Mouse (Mus musculus): ENCODE measurements around the gene Olfr143. TPM values are rescaled to one million over a fixed set of nuclear protein-coding genes. Genes with fewer than 3 reads are reported as not detected.

Gene Olfr143
- polyA plus RNA-seq (2012; fragmentation: generic; extraction: Trizol): not detected

DNA sequence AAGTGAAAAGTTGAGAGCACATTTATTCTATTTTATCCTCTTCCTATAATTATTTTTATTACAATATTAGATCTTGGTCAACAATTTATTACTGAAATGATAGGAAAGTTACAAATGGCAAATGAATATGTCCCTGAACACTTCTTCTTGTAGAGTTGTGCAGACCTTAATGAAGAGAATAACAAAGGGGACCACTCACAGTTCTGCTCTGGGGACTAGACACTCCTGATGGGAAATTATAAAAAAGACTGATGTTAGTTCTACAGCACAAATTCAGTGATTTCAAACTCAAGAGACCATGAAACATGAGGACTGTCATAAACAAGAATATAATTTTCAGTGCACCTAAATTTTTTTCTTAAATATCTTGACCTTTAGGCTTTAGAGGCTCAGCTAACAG, at the start of gene Olfr143:
TSS of gene Olfr143 (plus strand) at position 301 of the 400 bp plus-strand sequence.

DNA sequence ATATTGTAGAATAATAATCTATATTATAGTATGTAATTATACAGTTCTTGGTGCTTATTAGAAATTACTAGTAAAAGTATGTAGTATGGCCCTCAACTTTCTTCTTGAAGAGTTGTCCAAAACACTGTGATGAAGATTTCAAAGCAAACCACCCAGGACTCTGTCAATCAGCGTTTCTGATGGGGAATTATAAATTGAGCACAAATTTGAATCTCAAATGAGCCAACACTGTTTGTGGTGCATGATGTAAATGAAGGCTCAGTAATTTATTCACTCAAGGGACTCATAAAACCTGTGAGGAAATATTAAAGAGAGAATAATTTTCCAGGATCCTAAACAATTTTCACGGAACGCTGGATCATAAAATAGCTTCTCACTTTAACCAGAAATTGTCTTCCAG, 44.5 kb upstream of the Olfr143 start, which contains the start of gene Olfr893:
TSS of gene Olfr893 (plus strand) at position 301 of the 400 bp plus-strand sequence.

DNA sequence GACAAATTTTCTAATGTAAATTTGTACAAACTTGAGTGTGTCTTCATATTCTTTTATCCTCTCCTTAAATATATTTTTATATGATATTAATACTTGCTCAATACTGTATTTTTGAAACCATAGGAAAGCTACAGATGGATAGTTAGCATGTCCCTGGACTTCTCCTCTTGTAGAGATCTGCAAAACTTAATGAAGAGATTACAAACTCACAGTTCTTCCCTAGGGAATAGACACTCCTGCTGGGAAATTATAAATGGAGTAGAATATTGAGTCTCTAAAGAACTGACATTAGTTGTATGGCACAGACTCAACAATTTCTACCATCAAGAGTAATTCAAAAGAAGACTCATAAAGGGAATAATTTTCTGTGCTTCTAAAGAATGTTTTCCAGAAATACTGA, 34.8 kb upstream of the Olfr143 start, which contains the start of gene Olfr894:
TSS of gene Olfr894 (plus strand) at position 301 of the 400 bp plus-strand sequence.

DNA sequence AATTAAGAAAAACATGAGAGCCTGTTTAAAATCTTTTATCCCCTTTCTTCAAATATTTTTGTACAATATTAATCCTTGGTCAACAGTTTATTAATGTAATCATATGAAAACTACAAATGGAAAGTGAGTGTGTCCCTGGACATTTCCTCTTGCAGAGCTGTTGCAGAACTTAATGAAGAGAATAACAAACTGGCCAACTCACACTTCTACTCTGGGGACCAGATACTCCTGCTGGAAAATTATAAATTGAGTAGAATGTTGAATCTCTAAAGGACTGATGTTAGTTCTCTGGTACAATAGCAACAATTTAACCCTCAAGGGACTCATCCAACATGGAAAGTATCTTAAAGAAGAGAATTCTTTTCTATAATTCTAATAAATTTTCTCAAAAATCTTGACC, 15.0 kb downstream of the Olfr143 start, which contains the start of gene Olfr895:
TSS of gene Olfr895 (plus strand) at position 301 of the 400 bp plus-strand sequence.

DNA sequence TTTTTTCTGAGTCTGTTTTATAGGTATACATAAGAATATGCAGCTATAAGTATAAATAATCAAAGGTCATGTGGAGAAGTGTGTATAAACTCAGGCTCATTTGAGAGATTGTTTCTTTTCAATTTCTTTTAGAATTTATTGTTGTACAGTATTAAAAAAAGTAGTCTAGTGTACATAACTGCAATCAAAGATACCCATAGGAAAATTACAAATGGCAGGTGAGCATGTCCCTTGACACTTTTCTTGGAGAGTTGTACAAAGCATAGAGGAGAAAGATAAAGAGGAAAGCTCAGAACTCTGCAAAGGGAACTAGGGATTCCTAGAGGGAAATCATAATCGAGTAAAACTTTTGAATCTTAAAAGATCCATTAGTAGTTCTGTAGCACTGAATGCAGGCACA, 38.2 kb downstream of the Olfr143 start, which contains the start of gene Olfr896-ps1:
TSS of gene Olfr896-ps1 (plus strand) at position 301 of the 400 bp plus-strand sequence.

Other genes starting within 250 kb of the Olfr143 start
- not detected for gene Olfr883, start 227.0 kb upstream of the Olfr143 start, polyA plus RNA-seq (2012; fragmentation: generic; extraction: Trizol)
- not detected for gene Olfr884, start 206.2 kb upstream of the Olfr143 start, polyA plus RNA-seq (2012; fragmentation: generic; extraction: Trizol)
- not detected for gene Olfr885, start 191.5 kb upstream of the Olfr143 start, polyA plus RNA-seq (2012; fragmentation: generic; extraction: Trizol)
- gene Olfr887, start 168.7 kb upstream of the Olfr143 start, polyA plus RNA-seq (2012; fragmentation: generic; extraction: Trizol): not detected
- not detected for gene Olfr888, start 144.6 kb upstream of the Olfr143 start, polyA plus RNA-seq (2012; fragmentation: generic; extraction: Trizol)
- under 1 TPM; 0.01 to 0.06 TPM for gene Olfr889, start 137.6 kb upstream of the Olfr143 start, polyA plus RNA-seq (2012; fragmentation: generic; extraction: Trizol)
- not detected for gene Olfr890, start 110.3 kb upstream of the Olfr143 start, polyA plus RNA-seq (2012; fragmentation: generic; extraction: Trizol)
- gene Olfr891, start 72.0 kb upstream of the Olfr143 start, polyA plus RNA-seq (2012; fragmentation: generic; extraction: Trizol): not detected
- gene Olfr893, start 44.4 kb upstream of the Olfr143 start, polyA plus RNA-seq (2012; fragmentation: generic; extraction: Trizol): not detected
- gene Olfr894, start 34.7 kb upstream of the Olfr143 start, polyA plus RNA-seq (2012; fragmentation: generic; extraction: Trizol): not detected
- not detected for gene Olfr895, start 15.1 kb downstream of the Olfr143 start, polyA plus RNA-seq (2012; fragmentation: generic; extraction: Trizol)
- gene Olfr896-ps1, start 38.3 kb downstream of the Olfr143 start, polyA plus RNA-seq (2012; fragmentation: generic; extraction: Trizol): not detected
- not detected for gene Olfr25, start 76.3 kb downstream of the Olfr143 start, polyA plus RNA-seq (2012; fragmentation: generic; extraction: Trizol)
- gene Olfr898, start 95.6 kb downstream of the Olfr143 start, polyA plus RNA-seq (2012; fragmentation: generic; extraction: Trizol): not detected
- not detected for gene Olfr250, start 114.1 kb downstream of the Olfr143 start, polyA plus RNA-seq (2012; fragmentation: generic; extraction: Trizol)
- not detected for gene Olfr251, start 124.3 kb downstream of the Olfr143 start, polyA plus RNA-seq (2012; fragmentation: generic; extraction: Trizol)
- not detected for gene Olfr147, start 148.9 kb downstream of the Olfr143 start, polyA plus RNA-seq (2012; fragmentation: generic; extraction: Trizol)
- gene Olfr901, start 176.7 kb downstream of the Olfr143 start, polyA plus RNA-seq (2012; fragmentation: generic; extraction: Trizol): not detected
- not detected for gene Olfr902, start 194.9 kb downstream of the Olfr143 start, polyA plus RNA-seq (2012; fragmentation: generic; extraction: Trizol)
- gene Olfr904, start 210.4 kb downstream of the Olfr143 start, polyA plus RNA-seq (2012; fragmentation: generic; extraction: Trizol): not detected
- gene Olfr905, start 218.3 kb downstream of the Olfr143 start, polyA plus RNA-seq (2012; fragmentation: generic; extraction: Trizol): not detected
- not detected for gene Olfr906, start 234.3 kb downstream of the Olfr143 start, polyA plus RNA-seq (2012; fragmentation: generic; extraction: Trizol)
- gene Olfr907, start 243.0 kb downstream of the Olfr143 start, polyA plus RNA-seq (2012; fragmentation: generic; extraction: Trizol): not detected